Mouse (Mus musculus): Measurements from ENCODE around the gene Dph2.

Gene Dph2

GRCm38 (mm10) chr4:117891738-117892161 is at the start of gene Dph2:
Gene Dph2 (minus strand): TSS chr4:117892032.
- DNase-seq (ENCODE audit: low spot score): peak; percentile 86

- DNase-seq (ENCODE audit: low spot score): no peak
Measured at GRCm38 (mm10) chr4:117936964-117937363, 45.1 kb upstream of the Dph2 start.

- DNase-seq (ENCODE audit: low spot score): no peak
Measured at GRCm38 (mm10) chr4:117934081-117934480, 42.2 kb upstream of the Dph2 start.

- no peak for DNase-seq (ENCODE audit: low spot score)
Measured at GRCm38 (mm10) chr4:117933248-117933647, 41.4 kb upstream of the Dph2 start.

GRCm38 (mm10) chr4:117929391-117929881 is 37.6 kb upstream of the Dph2 start, which contains the start of gene Artn:
Gene Artn (minus strand): TSS chr4:117929763.
- peak; percentile 57 for DNase-seq (ENCODE audit: low spot score)

GRCm38 (mm10) chr4:117928699-117929241 is 36.9 kb upstream of the Dph2 start:
- DNase-seq (ENCODE audit: low spot score): no peak

- peak; percentile 58 for DNase-seq (ENCODE audit: low spot score)
Measured at GRCm38 (mm10) chr4:117928234-117928633, 36.4 kb upstream of the Dph2 start.

- DNase-seq (ENCODE audit: low spot score): peak; percentile 64
Measured at GRCm38 (mm10) chr4:117926545-117927482, 35.0 kb upstream of the Dph2 start.

- DNase-seq (ENCODE audit: low spot score): no peak
Measured at GRCm38 (mm10) chr4:117924916-117925315, 33.1 kb upstream of the Dph2 start.

GRCm38 (mm10) chr4:117923450-117923849 is 31.6 kb upstream of the Dph2 start:
- DNase-seq (ENCODE audit: low spot score): no peak

GRCm38 (mm10) chr4:117921358-117921757 is 29.5 kb upstream of the Dph2 start:
- DNase-seq (ENCODE audit: low spot score): no peak

GRCm38 (mm10) chr4:117918762-117919161 is 26.9 kb upstream of the Dph2 start:
- DNase-seq (ENCODE audit: low spot score): no peak

GRCm38 (mm10) chr4:117918261-117918660 is 26.4 kb upstream of the Dph2 start:
- DNase-seq (ENCODE audit: low spot score): no peak

GRCm38 (mm10) chr4:117917847-117918246 is 26.0 kb upstream of the Dph2 start:
- DNase-seq (ENCODE audit: low spot score): no peak

GRCm38 (mm10) chr4:117917402-117917801 is 25.6 kb upstream of the Dph2 start:
- no peak for DNase-seq (ENCODE audit: low spot score)

- no peak for DNase-seq (ENCODE audit: low spot score)
Measured at GRCm38 (mm10) chr4:117916386-117916785, 24.6 kb upstream of the Dph2 start.

- DNase-seq (ENCODE audit: low spot score): no peak
Measured at GRCm38 (mm10) chr4:117915489-117916105, 23.8 kb upstream of the Dph2 start.

GRCm38 (mm10) chr4:117914591-117915442 is 23.0 kb upstream of the Dph2 start, which contains the start of gene Ipo13:
Gene Ipo13 (minus strand): TSS chr4:117914999.
- DNase-seq (ENCODE audit: low spot score): peak; percentile 94

- no peak for DNase-seq (ENCODE audit: low spot score)
Measured at GRCm38 (mm10) chr4:117914031-117914430, 22.2 kb upstream of the Dph2 start.

- no peak for DNase-seq (ENCODE audit: low spot score)
Measured at GRCm38 (mm10) chr4:117913421-117913820, 21.6 kb upstream of the Dph2 start.

- no peak for DNase-seq (ENCODE audit: low spot score)
Measured at GRCm38 (mm10) chr4:117912685-117913273, 20.9 kb upstream of the Dph2 start.
